Mouse (Mus musculus) fat pad, adult 2 months (tissue): ENCODE results near the gene Itgb4.

ENCODE experiments used
- DNase-seq: peaks from one replicate; pipeline ENCODE4 v3.0.0-alpha.2; 2011; ENCODE audit warnings: low read depth, low spot score; ENCODE audit errors: extremely low read depth

Itgb4 gene

DNA sequence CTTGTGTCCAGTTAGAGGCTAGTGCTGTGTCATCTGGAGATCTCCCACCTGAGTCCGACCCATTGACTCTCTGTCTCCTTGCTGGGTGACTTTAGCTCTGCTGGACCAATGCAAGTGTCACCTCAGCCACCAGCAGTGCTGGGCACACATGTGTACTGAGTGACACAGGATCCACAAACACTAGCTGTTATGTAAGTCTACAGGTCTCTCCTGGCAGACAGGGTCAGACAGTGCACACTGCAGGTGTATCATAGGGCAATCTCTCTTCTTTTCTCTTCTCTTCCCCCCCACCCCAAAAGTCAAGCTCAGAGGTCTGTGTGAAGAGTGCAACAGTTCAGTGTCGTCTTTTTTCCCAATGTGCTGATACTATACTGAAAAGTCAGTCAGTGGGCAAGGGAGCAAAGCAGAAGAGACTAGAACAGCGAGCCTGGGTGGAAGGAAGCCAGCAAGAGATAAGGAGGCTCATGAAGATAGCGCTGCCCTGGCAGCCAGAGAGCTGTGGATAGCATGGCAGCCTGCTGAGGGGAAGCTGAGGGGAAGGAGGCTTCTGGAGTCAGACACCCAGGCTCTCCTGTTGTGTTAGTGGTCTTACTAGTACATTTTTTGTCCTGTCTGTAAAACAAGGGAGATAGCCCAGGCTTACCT lies 82.8 kb downstream of the Itgb4 start:
- DNase-seq, result no peak
